Mouse (Mus musculus): ENCODE measurements around the gene Neurl3.

DNA sequence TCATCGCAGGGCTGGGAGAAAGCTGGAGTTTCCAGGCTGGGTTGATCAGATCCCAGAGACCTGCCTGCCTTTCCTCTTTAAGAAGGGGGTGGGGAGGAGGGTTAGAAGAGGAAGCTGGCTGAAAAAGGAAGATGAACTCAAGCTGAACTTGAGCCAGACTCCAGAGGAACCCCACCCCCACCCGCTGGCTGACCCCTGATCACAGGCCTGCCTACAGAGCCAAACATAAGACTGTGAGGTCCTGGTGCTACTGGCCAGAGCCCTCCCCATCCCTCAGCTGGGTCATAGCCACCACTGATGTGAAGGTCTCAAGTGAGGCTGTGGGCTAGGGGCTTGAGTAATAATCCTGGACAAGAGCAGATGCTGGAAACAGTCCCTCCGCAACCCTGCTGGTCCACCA lies 3.8 kb downstream of the Neurl3 start:
- TF ChIP-seq CTCF (IDR thresholded peaks at IDR 0.05; ENCODE audit: borderline replicate concordance, insufficient read depth, low read length) = no peak
- TF ChIP-seq POLR2A (IDR thresholded peaks at IDR 0.05; ENCODE audit: low read depth, low read length) = no peak
